Mouse (Mus musculus) forebrain, embryonic 12.5 days (tissue): Measurements from ENCODE around the gene Cep72. TPM values are rescaled to one million over a fixed set of nuclear protein-coding genes. Genes with fewer than 3 reads are reported as not detected.
A peak's percentile ranks its signal among the peaks of the same experiment; 100 is the strongest.

Experiments used
- ATAC-seq: fragments of 200-750 bp; cut with Nextera tagmentation; 2 replicates; pipeline ENCODE4 v1.8.0; 2017; ENCODE audit warnings: moderate TSS enrichment; ENCODE audit not compliant: low FRiP score
- H3K27ac ChIP-seq: fragments of 300-500 bp; sonication (generic); 2 replicates; pipeline ENCODE4 v1.5.1; 2016; ENCODE audit warnings: mild to moderate bottlenecking
- H3K27me3 ChIP-seq: fragments of 300-500 bp; sonication (generic); 2 replicates; pipeline ENCODE4 v1.6.1; 2016; ENCODE audit warnings: mild to moderate bottlenecking
- H3K36me3 ChIP-seq: fragments of 300-500 bp; sonication (generic); replicated peaks from 2 replicates; pipeline ENCODE4 v1.6.1; 2016; ENCODE audit warnings: mild to moderate bottlenecking
- H3K4me1 ChIP-seq: fragments of 300-500 bp; sonication (generic); 2 replicates; pipeline ENCODE4 v1.6.1; 2016
- H3K4me2 ChIP-seq: fragments of 300-500 bp; sonication (generic); 2 replicates; pipeline ENCODE4 v1.6.1; 2016; ENCODE audit warnings: mild to moderate bottlenecking, moderate library complexity
- H3K4me3 ChIP-seq: fragments of 300-500 bp; sonication (generic); replicated peaks from 2 replicates; pipeline ENCODE4 v1.5.1; 2016; ENCODE audit warnings: mild to moderate bottlenecking
- H3K9ac ChIP-seq: fragments of 300-500 bp; sonication (generic); 2 replicates; pipeline ENCODE4 v1.6.1; 2016; ENCODE audit warnings: mild to moderate bottlenecking
- H3K9me3 ChIP-seq: fragments of 300-500 bp; sonication (generic); 2 replicates; pipeline ENCODE4 v1.6.1; 2016
- WGBS: fragments of 180-500 bp; shearing (Covaris S2); methylation state at CpG from one replicate; pipeline ENCODE4 v1.1.7; 2016; 5-methylcytosine and 5-hydroxymethylcytosine counted together
- polyA plus RNA-seq: library from polyadenylated mRNA; unstranded; fragments of >200 nt; fragmentation: Nextera tagmentation; extraction: Ambion mirVana; gene quantifications from 2 replicates; pipeline ENCODE4 v1.2.1, GENCODE M21; 2016

Cep72 gene
- polyA plus RNA-seq, 1 experiment from 2014 or later, result 19.1 TPM

DNA sequence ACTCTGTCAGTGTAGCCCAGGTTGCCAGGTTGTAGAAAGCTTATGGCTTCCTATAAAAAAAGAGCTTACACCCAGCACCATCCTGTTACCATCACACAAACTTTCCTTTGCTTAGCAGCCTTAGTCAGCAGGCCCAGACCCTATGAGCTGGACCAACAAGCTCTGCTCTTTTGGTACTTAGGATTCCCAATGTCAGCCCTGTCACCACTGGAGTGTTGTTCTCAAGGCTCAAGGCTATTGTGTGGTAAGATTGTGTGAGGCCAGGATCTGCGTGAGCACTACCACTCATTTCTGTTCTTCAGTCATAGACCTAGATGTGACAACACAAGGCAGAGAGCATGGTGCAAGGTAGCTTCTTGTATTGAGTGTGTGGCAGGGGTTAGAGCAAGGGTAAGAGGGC, 4.5 kb upstream of the Cep72 start:
- ATAC-seq, result no peak
- Histone ChIP-seq H3K4me1 (no peaks in the 10 kb centered on the region), H3K4me2 (no peak overlapping the region), H3K4me3 (no peak overlapping the region), H3K9me3 (no peaks in the 10 kb centered on the region), H3K27me3 (no peaks in the 10 kb centered on the region), H3K36me3 (no peaks in the 10 kb centered on the region), H3K9ac (no peak overlapping the region), H3K27ac (no peak overlapping the region)
- WGBS, result 84% methylated on average over 1 of the region's 1 CpGs

- peaks cover 6% of the 10 kb centered on the region; the same call in 1 of the 2 replicates for H3K4me1 ChIP-seq
- no peak for ATAC-seq
- H3K9ac ChIP-seq, result no peak overlapping the region
- no peaks in the 10 kb centered on the region for H3K36me3 ChIP-seq
- no peaks in the 10 kb centered on the region for H3K9me3 ChIP-seq
- no peak overlapping the region for H3K4me2 ChIP-seq
- no peak overlapping the region for H3K27ac ChIP-seq
- WGBS, result 83% methylated on average over 1 of the region's 1 CpGs
- no peaks in the 10 kb centered on the region for H3K27me3 ChIP-seq
- no peak overlapping the region for H3K4me3 ChIP-seq
Measured at GRCm38 (mm10) chr13:74063340-74064050, 1.4 kb upstream of the Cep72 start.

DNA sequence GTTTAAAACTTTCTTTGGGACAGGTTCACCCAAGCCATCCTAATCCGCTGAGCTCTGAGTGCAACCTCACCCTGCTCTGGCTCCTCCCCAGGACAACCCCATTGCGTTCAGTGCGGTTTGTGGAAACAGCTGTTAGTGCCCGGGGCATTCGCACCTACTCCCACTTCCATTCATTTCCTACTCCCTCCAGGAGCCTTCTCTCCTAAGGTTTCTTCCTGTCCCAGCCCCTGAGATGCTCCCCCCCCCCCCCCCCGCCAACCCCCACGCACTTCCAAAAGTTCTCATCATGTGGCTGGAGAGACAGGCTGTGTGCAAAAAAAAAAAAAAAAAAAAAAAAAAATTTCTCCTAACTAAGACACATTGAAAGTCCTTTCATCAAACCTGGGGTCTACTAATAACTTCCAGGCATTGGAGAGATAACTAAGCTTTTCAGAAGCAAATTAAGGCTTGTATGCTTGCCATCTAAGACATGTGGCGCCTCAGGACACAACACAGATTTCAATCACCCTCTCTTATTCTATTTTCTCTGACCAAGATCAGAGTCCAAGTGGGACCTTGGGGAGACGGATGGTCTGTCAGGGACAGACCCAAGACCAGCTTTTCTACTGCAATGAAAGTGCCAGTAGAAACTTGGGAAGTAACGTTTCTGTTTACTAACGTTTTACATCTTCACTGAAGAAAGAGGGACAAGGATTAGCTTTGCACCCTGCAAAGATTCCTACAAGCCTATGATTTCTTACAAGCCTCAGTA, 454 bp upstream of the Cep72 start:
- Histone ChIP-seq H3K9ac (peak overlapping the region; percentile 68), H3K27ac (no peak overlapping the region), H3K27me3 (no peaks in the 10 kb centered on the region), H3K4me3 (peak overlapping the region; percentile 86), H3K4me2 (peak overlapping the region; percentile 52), H3K4me1 (peaks cover 6% of the 10 kb centered on the region; the same call in 1 of the 2 replicates), H3K36me3 (peaks cover 8% of the 10 kb centered on the region), H3K9me3 (no peaks in the 10 kb centered on the region)
- WGBS, result 33% methylated on average over 9 of the region's 11 CpGs
- ATAC-seq, result no peak

DNA sequence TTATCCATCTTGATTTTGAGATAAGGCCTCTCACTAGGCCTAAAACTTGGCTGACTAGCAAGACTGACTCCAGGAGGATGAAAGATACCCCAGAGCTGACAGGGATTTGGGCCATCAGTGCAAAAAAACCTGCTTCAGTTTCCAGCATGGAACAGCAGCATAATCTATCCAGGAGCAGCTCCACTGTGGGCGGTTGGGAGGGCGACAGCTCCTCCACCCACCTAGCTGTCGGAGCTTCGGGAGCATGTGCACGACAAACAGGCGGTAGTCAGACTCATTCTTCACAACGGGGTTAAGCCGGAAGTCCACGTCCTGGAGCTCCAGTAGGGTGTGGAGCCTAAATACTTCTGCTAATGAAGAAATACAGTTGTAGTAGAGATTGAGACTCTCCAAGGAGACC, 4.0 kb downstream of the Cep72 start:
- H3K4me1 ChIP-seq, result peaks cover 6% of the 10 kb centered on the region; the same call in 1 of the 2 replicates
- no peak for ATAC-seq
- H3K36me3 ChIP-seq, result peaks cover 23% of the 10 kb centered on the region
- H3K9me3 ChIP-seq, result no peaks in the 10 kb centered on the region
- H3K27me3 ChIP-seq, result no peaks in the 10 kb centered on the region
- WGBS, result 94% methylated on average over 9 of the region's 9 CpGs
- no peak overlapping the region for H3K4me3 ChIP-seq
- no peak overlapping the region for H3K4me2 ChIP-seq
- no peak overlapping the region for H3K27ac ChIP-seq
- H3K9ac ChIP-seq, result no peak overlapping the region

DNA sequence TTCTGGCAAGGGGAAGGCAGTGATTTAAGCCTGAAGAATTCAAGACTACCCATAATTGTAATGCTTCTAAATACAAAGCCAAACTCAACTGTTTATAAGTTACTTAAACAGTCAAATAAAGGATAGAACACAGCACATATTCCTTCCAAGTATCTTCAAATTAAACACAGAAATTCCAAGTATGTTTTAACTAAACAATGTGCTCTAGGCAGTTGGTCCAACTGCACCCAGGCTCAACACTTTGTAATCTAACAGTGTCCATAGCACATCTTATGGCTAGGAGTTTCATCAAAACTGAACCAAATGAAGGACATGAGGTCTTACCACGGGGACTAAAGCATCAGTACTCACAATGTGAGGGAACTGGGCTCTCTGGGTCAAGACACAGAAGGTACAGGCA, 5.9 kb downstream of the Cep72 start:
- ATAC-seq, result no peak
- Histone ChIP-seq H3K4me1 (peaks cover 4% of the 10 kb centered on the region; the same call in 1 of the 2 replicates), H3K27ac (no peak overlapping the region), H3K4me3 (no peak overlapping the region), H3K27me3 (no peaks in the 10 kb centered on the region), H3K36me3 (peaks cover 29% of the 10 kb centered on the region), H3K4me2 (no peak overlapping the region), H3K9me3 (no peaks in the 10 kb centered on the region), H3K9ac (no peak overlapping the region)
- WGBS, result 88% methylated on average over 1 of the region's 1 CpGs

DNA sequence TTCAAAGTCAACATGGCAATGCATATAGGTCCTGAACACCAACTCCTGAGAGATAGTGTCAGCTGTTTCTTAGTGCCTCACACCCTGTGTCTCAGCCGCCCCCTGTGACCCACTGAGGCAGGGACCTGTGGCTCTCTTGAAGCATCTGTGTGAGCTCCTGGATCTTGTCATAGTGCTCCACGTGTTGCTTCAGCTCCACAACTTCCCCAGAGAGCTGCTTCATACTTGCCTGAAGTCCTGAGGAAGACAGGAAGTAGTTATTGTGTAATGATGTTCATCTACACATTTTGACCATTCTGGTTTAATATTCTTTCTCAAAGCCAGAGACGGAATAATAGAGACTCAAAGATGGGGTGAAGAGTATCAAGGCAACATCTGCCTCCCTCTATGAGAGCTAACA, 22.2 kb downstream of the Cep72 start:
- Histone ChIP-seq H3K4me3 (no peak overlapping the region), H3K27me3 (no peaks in the 10 kb centered on the region), H3K9me3 (no peaks in the 10 kb centered on the region), H3K27ac (no peak overlapping the region), H3K36me3 (peaks cover 61% of the 10 kb centered on the region), H3K4me2 (no peak overlapping the region), H3K9ac (no peak overlapping the region), H3K4me1 (no peaks in the 10 kb centered on the region)
- 86% methylated on average over 3 of the region's 3 CpGs for WGBS
- no peak for ATAC-seq

- Histone ChIP-seq H3K9me3 (no peaks in the 10 kb centered on the region), H3K9ac (no peak overlapping the region), H3K27ac (no peak overlapping the region), H3K36me3 (peaks cover 42% of the 10 kb centered on the region), H3K4me3 (no peak overlapping the region), H3K4me2 (no peak overlapping the region), H3K27me3 (no peaks in the 10 kb centered on the region), H3K4me1 (no peaks in the 10 kb centered on the region)
- no peak for ATAC-seq
- 88% methylated on average over 2 of the region's 2 CpGs for WGBS
Measured at GRCm38 (mm10) chr13:74035776-74036175, 26.3 kb downstream of the Cep72 start.

GRCm38 (mm10) chr13:74034756-74035155, 27.3 kb downstream of the Cep72 start:
- Histone ChIP-seq H3K36me3 (peaks cover 32% of the 10 kb centered on the region), H3K4me3 (no peak overlapping the region), H3K9me3 (no peaks in the 10 kb centered on the region), H3K4me2 (no peak overlapping the region), H3K9ac (no peak overlapping the region), H3K4me1 (no peaks in the 10 kb centered on the region), H3K27me3 (no peaks in the 10 kb centered on the region), H3K27ac (no peak overlapping the region)
- ATAC-seq, result no peak
- WGBS, result 87% methylated on average over 2 of the region's 2 CpGs

GRCm38 (mm10) chr13:74031133-74031532, 31.0 kb downstream of the Cep72 start:
- no peaks in the 10 kb centered on the region for H3K9me3 ChIP-seq
- no peak overlapping the region for H3K4me2 ChIP-seq
- peaks cover 17% of the 10 kb centered on the region for H3K36me3 ChIP-seq
- WGBS, result 84% methylated on average over 8 of the region's 8 CpGs
- no peaks in the 10 kb centered on the region for H3K4me1 ChIP-seq
- H3K27ac ChIP-seq, result no peak overlapping the region
- H3K9ac ChIP-seq, result no peak overlapping the region
- no peak overlapping the region for H3K4me3 ChIP-seq
- H3K27me3 ChIP-seq, result no peaks in the 10 kb centered on the region
- ATAC-seq, result no peak

- Histone ChIP-seq H3K27me3 (no peaks in the 10 kb centered on the region), H3K4me3 (no peak overlapping the region), H3K27ac (no peak overlapping the region), H3K4me1 (no peaks in the 10 kb centered on the region), H3K9me3 (no peaks in the 10 kb centered on the region), H3K4me2 (no peak overlapping the region), H3K36me3 (peaks cover 17% of the 10 kb centered on the region), H3K9ac (no peak overlapping the region)
- no peak for ATAC-seq
- WGBS, result 88% methylated on average over 7 of the region's 7 CpGs
Measured at GRCm38 (mm10) chr13:74030691-74031090, 31.4 kb downstream of the Cep72 start.

DNA sequence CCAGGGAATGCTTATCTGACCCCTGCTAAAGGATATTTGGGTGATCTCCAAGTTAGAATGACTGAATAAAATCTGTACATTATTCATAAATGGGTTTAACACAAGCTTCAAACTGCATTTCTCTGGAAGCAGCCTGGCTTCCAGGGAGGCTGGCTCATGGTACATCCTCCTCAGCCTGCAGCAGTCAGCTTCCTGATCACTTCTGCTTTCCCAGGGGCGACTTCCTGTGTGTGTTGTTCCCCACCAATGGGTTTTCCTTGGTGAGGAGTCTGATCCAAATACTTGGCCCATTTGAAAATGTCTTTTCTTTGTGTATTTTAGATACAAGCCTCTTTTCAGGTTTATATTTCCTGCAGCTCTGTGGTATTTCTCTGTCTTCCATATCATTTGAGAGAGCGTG, 33.1 kb downstream of the Cep72 start:
- peaks cover 5% of the 10 kb centered on the region; the same call in 1 of the 2 replicates for H3K4me1 ChIP-seq
- no peaks in the 10 kb centered on the region for H3K27me3 ChIP-seq
- no peak for ATAC-seq
- H3K36me3 ChIP-seq, result peaks cover 17% of the 10 kb centered on the region
- H3K27ac ChIP-seq, result no peak overlapping the region
- H3K4me3 ChIP-seq, result no peak overlapping the region
- no peak overlapping the region for H3K4me2 ChIP-seq
- H3K9me3 ChIP-seq, result no peaks in the 10 kb centered on the region
- H3K9ac ChIP-seq, result no peak overlapping the region
- WGBS, result 86% methylated on average over 2 of the region's 2 CpGs

DNA sequence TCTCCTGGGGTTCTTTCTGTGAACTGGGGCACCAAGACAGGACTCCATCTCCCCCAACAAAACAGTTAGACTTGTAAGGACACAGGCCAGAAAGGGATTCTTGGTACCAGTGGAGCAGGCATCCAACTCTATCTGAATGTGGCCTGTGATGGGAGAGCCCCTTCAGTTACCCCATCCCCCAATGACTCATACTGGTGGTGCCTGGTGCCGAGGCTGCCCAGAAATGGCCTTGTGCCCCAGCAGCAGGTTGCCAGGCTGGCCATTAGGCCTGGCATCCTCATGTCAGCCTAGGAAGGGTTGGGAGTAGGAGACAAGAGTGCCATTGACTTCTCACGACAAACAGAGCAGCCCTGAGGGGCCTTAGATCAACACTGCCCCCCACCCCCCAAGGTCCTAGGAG, 34.0 kb downstream of the Cep72 start:
- ATAC-seq, result no peak

More for the DNA sequence above, 34.0 kb downstream of the Cep72 start:
- H3K4me3 ChIP-seq, result no peak overlapping the region
- peaks cover 15% of the 10 kb centered on the region for H3K36me3 ChIP-seq
- no peaks in the 10 kb centered on the region for H3K27me3 ChIP-seq
- no peaks in the 10 kb centered on the region for H3K9me3 ChIP-seq
- H3K4me2 ChIP-seq, result no peak overlapping the region
- no peak overlapping the region for H3K9ac ChIP-seq
- no peak overlapping the region for H3K27ac ChIP-seq
- 80% methylated on average over 2 of the region's 2 CpGs for WGBS
- peaks cover 5% of the 10 kb centered on the region; the same call in 1 of the 2 replicates for H3K4me1 ChIP-seq
